Mouse (Mus musculus) bone marrow, adult 2 months (tissue): ENCODE data around the gene Zcchc14.

ENCODE experiments used
- CTCF ChIP-seq: fragments of 200-500 bp; IDR thresholded peaks from 2 replicates; pipeline ENCODE4 v1.5.1; 2011; ENCODE audit warnings: low read length, control low read depth; ENCODE audit not compliant: control insufficient read depth, insufficient read depth
- POLR2A ChIP-seq: fragments of 200-500 bp; IDR thresholded peaks from 2 replicates; pipeline ENCODE4 v1.6.1; 2011; ENCODE audit warnings: low read depth, mild to moderate bottlenecking, control low read depth, low read length, borderline replicate concordance; ENCODE audit not compliant: control insufficient read depth

GRCm38 (mm10) chr8:121589205-121589726 lies 63.4 kb downstream of the Zcchc14 start:
- TF ChIP-seq CTCF: no peak
- no peak for TF ChIP-seq POLR2A
